Mouse (Mus musculus) layer of hippocampus, adult 2 months (tissue): ENCODE results near the gene Setd5. TPM values are rescaled to one million over a fixed set of nuclear protein-coding genes. Genes with fewer than 3 reads are reported as not detected.

Source experiments
- DNase-seq, 2 experiments: peaks; one replicate each; pipeline ENCODE4 v3.0.0; 2022; ENCODE audit warnings: low spot score in 2 of 2
- H3K27ac ChIP-seq: fragments of 200-600 bp; 2 replicates; pipeline ENCODE4 v1.8.1; 2022
- H3K4me3 ChIP-seq: fragments of 200-600 bp; 2 replicates; pipeline ENCODE4 v1.8.1; 2022; ENCODE audit warnings: mild to moderate bottlenecking
- CTCF ChIP-seq: fragments of 200-600 bp; conservative IDR thresholded peaks from 2 replicates; pipeline ENCODE4 v1.8.1; 2022; ENCODE audit warnings: antibody characterized with exemption, mild to moderate bottlenecking, moderate library complexity
- total RNA-seq, 2 experiments: library from RNA; stranded (reverse); gene quantifications; 2 replicates each; pipeline ENCODE4 v1.2.3; 2021

Setd5 gene
- total RNA-seq, 2 experiments from 2014 or later, result 110 to 113 TPM

- DNase-seq, result no peak
- no peak for TF ChIP-seq CTCF
- Histone ChIP-seq H3K4me3 (no peak overlapping the region), H3K27ac (no peak overlapping the region)
These were observed 35.8 kb upstream of the Setd5 start for GRCm38 (mm10) chr6:113041215-113041990.

- DNase-seq, result no peak
- H3K27ac ChIP-seq, result peak overlapping the region; percentile 91
- peak overlapping the region; percentile 97 for H3K4me3 ChIP-seq
- no peak for TF ChIP-seq CTCF
These were observed 31.6 kb upstream of the Setd5 start for GRCm38 (mm10) chr6:113045575-113045974.

- H3K4me3 ChIP-seq, result peak within 1 kb of the TSS; percentile 97
- TF ChIP-seq CTCF, result no peak; the same call in 1 of the 2 replicates
- peak within 1 kb of the TSS; percentile 91 for H3K27ac ChIP-seq
- peak; percentile 96 to 98 for DNase-seq
These were observed 30.9 kb upstream of the Setd5 start, which contains the start of gene Thumpd3 for GRCm38 (mm10) chr6:113046041-113046975. TSS of gene Thumpd3 (plus strand) at chr6:113046225.

- TF ChIP-seq CTCF, result no peak
- Histone ChIP-seq H3K4me3 (peak overlapping the region; percentile 97), H3K27ac (peak overlapping the region; percentile 91; the same call in 1 of the 2 replicates)
- DNase-seq, result no peak
These were observed 30.0 kb upstream of the Setd5 start for GRCm38 (mm10) chr6:113047016-113047746.

- H3K27ac ChIP-seq, result no peak overlapping the region
- no peak for TF ChIP-seq CTCF
- DNase-seq, result no peak
These were observed 28.8 kb upstream of the Setd5 start for GRCm38 (mm10) chr6:113048371-113048770.

GRCm38 (mm10) chr6:113049159-113049558 is 28.0 kb upstream of the Setd5 start:
- Histone ChIP-seq H3K4me3 (no peak overlapping the region), H3K27ac (peak overlapping the region; percentile 54; the same call in 1 of the 2 replicates)
- no peak for TF ChIP-seq CTCF
- no peak for DNase-seq

More at GRCm38 (mm10) chr6:113048371-113048770, 28.8 kb upstream of the Setd5 start:
- H3K4me3 ChIP-seq, result no peak overlapping the region

- Histone ChIP-seq H3K4me3 (no peak overlapping the region), H3K27ac (no peak overlapping the region)
- TF ChIP-seq CTCF, result no peak
- no peak for DNase-seq
These were observed 24.2 kb upstream of the Setd5 start for GRCm38 (mm10) chr6:113052972-113053371.

GRCm38 (mm10) chr6:113054552-113055107 is 22.5 kb upstream of the Setd5 start:
- Histone ChIP-seq H3K27ac (no peak overlapping the region), H3K4me3 (no peak overlapping the region)
- DNase-seq, result no peak
- no peak for TF ChIP-seq CTCF

GRCm38 (mm10) chr6:113060892-113061563 is 16.1 kb upstream of the Setd5 start:
- no peak for TF ChIP-seq CTCF
- no peak for DNase-seq
- H3K4me3 ChIP-seq, result no peak overlapping the region
- 0 out of 2 replicates have a peak overlapping the region, but pooled peaks have one; percentile 14 for H3K27ac ChIP-seq

GRCm38 (mm10) chr6:113062253-113062652 is 14.9 kb upstream of the Setd5 start:
- no peak for TF ChIP-seq CTCF
- no peak overlapping the region for H3K4me3 ChIP-seq
- H3K27ac ChIP-seq, result peak overlapping the region; percentile 21; the same call in 1 of the 2 replicates
- DNase-seq, result no peak

- DNase-seq, result no peak
- H3K27ac ChIP-seq, result no peak overlapping the region
- no peak overlapping the region for H3K4me3 ChIP-seq
- TF ChIP-seq CTCF, result no peak
These were observed 13.8 kb upstream of the Setd5 start for GRCm38 (mm10) chr6:113063363-113063762.
